Mouse (Mus musculus) intestine, embryonic 15.5 days (tissue): Measurements from ENCODE around the gene Pebp1. TPM values are rescaled to one million over a fixed set of nuclear protein-coding genes. Genes with fewer than 3 reads are reported as not detected.
"Not testable (repeated sequence)": the region's sequence is repeated elsewhere in the genome, so short reads cannot be mapped to it uniquely, and the experiment has no call there.

ENCODE experiments used
- ATAC-seq: fragments of 200-750 bp; cut with Nextera tagmentation; 2 replicates; pipeline ENCODE4 v1.8.0; 2017; ENCODE audit warnings: moderate TSS enrichment, moderate library complexity
- H3K27ac ChIP-seq: fragments of 300-500 bp; sonication (generic); 2 replicates; pipeline ENCODE4 v1.5.1; 2015; ENCODE audit warnings: mild to moderate bottlenecking, inconsistent platforms
- H3K27me3 ChIP-seq: fragments of 300-500 bp; sonication (generic); replicated peaks from 2 replicates; pipeline ENCODE4 v1.6.1; 2015; ENCODE audit warnings: inconsistent platforms
- H3K36me3 ChIP-seq: fragments of 300-500 bp; sonication (generic); 2 replicates; pipeline ENCODE4 v1.6.1; 2015; ENCODE audit warnings: inconsistent platforms
- H3K4me1 ChIP-seq: fragments of 300-500 bp; sonication (generic); replicated peaks from 2 replicates; pipeline ENCODE4 v1.6.1; 2015; ENCODE audit warnings: inconsistent platforms
- H3K4me2 ChIP-seq: fragments of 300-500 bp; sonication (generic); replicated peaks from 2 replicates; pipeline ENCODE4 v1.6.1; 2015; ENCODE audit warnings: mild to moderate bottlenecking, inconsistent platforms
- H3K4me3 ChIP-seq: fragments of 300-500 bp; sonication (generic); replicated peaks from 2 replicates; pipeline ENCODE4 v1.5.1; 2015; ENCODE audit warnings: inconsistent platforms
- H3K9ac ChIP-seq: fragments of 300-500 bp; sonication (generic); 2 replicates; pipeline ENCODE4 v1.6.1; 2015; ENCODE audit warnings: inconsistent platforms
- H3K9me3 ChIP-seq: fragments of 300-500 bp; sonication (generic); 2 replicates; pipeline ENCODE4 v1.6.1; 2016; ENCODE audit warnings: inconsistent platforms
- WGBS: fragments of 180-500 bp; shearing (Covaris S2); methylation state at CpG from one replicate; pipeline ENCODE4 v1.1.7; 2015; 5-methylcytosine and 5-hydroxymethylcytosine counted together
- polyA plus RNA-seq: library from polyadenylated mRNA; unstranded; fragments of >200 nt; fragmentation: Nextera tagmentation; extraction: Ambion mirVana; gene quantifications from 2 replicates; pipeline ENCODE4 v1.2.1, GENCODE M21; 2015

Pebp1 gene
- polyA plus RNA-seq, 1 experiment from 2014 or later: 659 TPM

GRCm38 (mm10) chr5:117304947-117305346 is 17.5 kb upstream of the Pebp1 start:
- no peaks in the 10 kb centered on the region for H3K9me3 ChIP-seq
- 0 out of 2 replicates have a peak, but pooled peaks have one; percentile 5 for ATAC-seq
- H3K4me3 ChIP-seq: no peak overlapping the region
- no peak overlapping the region for H3K27ac ChIP-seq
- no peak overlapping the region for H3K9ac ChIP-seq
- H3K4me1 ChIP-seq: no peaks in the 10 kb centered on the region
- WGBS: 67% methylated on average over 7 of the region's 7 CpGs
- H3K27me3 ChIP-seq: no peaks in the 10 kb centered on the region
- no peak overlapping the region for H3K4me2 ChIP-seq
- no peaks in the 10 kb centered on the region for H3K36me3 ChIP-seq

DNA sequence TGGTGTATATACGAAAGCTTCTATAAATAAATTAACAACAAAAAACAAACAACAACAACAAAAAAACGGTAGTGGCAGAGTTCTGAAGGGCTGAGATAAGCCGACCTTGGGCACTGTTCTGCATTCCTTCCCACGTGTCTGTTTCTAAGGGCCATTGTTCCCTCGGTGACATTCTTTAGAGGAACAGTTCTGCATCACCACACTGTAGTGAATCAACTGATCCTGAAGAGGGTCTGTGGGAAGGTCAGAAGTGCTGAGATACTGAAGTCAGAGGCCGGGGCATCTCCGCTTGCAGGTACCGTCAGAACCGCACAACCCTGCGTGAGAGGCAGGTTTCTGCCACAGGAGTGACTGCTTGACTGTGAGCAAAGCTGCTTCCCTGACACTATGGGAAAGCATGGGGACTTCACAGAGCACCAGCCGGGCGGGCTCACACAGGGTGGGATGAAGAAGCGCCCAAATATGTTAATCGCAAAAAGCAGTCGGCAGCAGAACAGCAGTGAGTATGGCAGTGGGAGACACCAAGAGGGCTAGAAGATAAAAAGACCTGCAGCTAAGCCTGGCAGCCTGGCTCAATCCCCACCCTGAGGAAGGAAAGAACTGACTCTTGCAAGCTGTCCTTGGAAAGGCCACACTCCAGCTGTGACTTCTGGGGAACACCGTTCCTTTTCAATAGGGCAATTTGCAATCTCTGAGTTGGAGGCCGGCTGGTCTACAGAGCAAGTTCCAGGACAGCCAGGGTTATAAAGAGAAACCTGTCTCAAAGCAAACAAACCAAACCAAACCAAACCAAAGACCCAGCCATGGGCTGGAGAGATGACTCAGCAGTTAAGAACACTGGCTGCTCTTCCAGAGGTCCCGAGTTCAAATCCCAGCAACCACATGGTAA is 16.5 kb upstream of the Pebp1 start:
- no peak overlapping the region for H3K9ac ChIP-seq
- no peaks in the 10 kb centered on the region for H3K27me3 ChIP-seq
- H3K4me1 ChIP-seq: no peaks in the 10 kb centered on the region
- H3K4me2 ChIP-seq: no peak overlapping the region
- H3K4me3 ChIP-seq: no peak overlapping the region
- peak; percentile 54; the same call in 1 of the 2 replicates for ATAC-seq
- no peaks in the 10 kb centered on the region for H3K36me3 ChIP-seq
- WGBS: 51% methylated on average over 18 of the region's 18 CpGs
- no peak overlapping the region for H3K27ac ChIP-seq
- H3K9me3 ChIP-seq: no peaks in the 10 kb centered on the region

- no peak overlapping the region for H3K27ac ChIP-seq
- no peak overlapping the region for H3K4me2 ChIP-seq
- H3K27me3 ChIP-seq: no peaks in the 10 kb centered on the region
- no peaks in the 10 kb centered on the region for H3K36me3 ChIP-seq
- 60% methylated on average over 3 of the region's 3 CpGs for WGBS
- H3K9ac ChIP-seq: no peak overlapping the region
- H3K9me3 ChIP-seq: no peaks in the 10 kb centered on the region
- no peak overlapping the region for H3K4me3 ChIP-seq
- H3K4me1 ChIP-seq: no peaks in the 10 kb centered on the region
- ATAC-seq: peak; percentile 56
Measured at GRCm38 (mm10) chr5:117302899-117303298, 15.5 kb upstream of the Pebp1 start.

- no peak overlapping the region for H3K4me3 ChIP-seq
- H3K4me2 ChIP-seq: no peak overlapping the region
- ATAC-seq: no peak
- H3K9me3 ChIP-seq: no peaks in the 10 kb centered on the region
- no peaks in the 10 kb centered on the region for H3K27me3 ChIP-seq
- no peak overlapping the region for H3K27ac ChIP-seq
- no peaks in the 10 kb centered on the region for H3K4me1 ChIP-seq
- WGBS: 89% methylated on average over 8 of the region's 8 CpGs
- no peak overlapping the region for H3K9ac ChIP-seq
- no peaks in the 10 kb centered on the region for H3K36me3 ChIP-seq
Measured at GRCm38 (mm10) chr5:117295011-117295410, 7.6 kb upstream of the Pebp1 start.

- not testable (repeated sequence) for H3K4me3 ChIP-seq, H3K4me2 ChIP-seq, ATAC-seq, H3K27ac ChIP-seq, H3K36me3 ChIP-seq, H3K9ac ChIP-seq, H3K9me3 ChIP-seq, H3K27me3 ChIP-seq, H3K4me1 ChIP-seq
- WGBS: 82% methylated on average over 3 of the region's 3 CpGs
Measured at GRCm38 (mm10) chr5:117293776-117294175, 6.4 kb upstream of the Pebp1 start.

GRCm38 (mm10) chr5:117292547-117292946 is 5.1 kb upstream of the Pebp1 start:
- Histone ChIP-seq H3K27me3 (no peaks in the 10 kb centered on the region), H3K4me3 (no peak overlapping the region), H3K9ac (no peak overlapping the region), H3K36me3 (no peaks in the 10 kb centered on the region), H3K27ac (no peak overlapping the region), H3K4me2 (no peak overlapping the region), H3K4me1 (peaks cover 3% of the 10 kb centered on the region; the same call in 1 of the 2 replicates), H3K9me3 (no peaks in the 10 kb centered on the region)
- ATAC-seq: 0 out of 2 replicates have a peak, but pooled peaks have one; percentile 23
- WGBS: 74% methylated on average over 6 of the region's 6 CpGs

- no peak overlapping the region for H3K9ac ChIP-seq
- no peak overlapping the region for H3K4me3 ChIP-seq
- peaks cover 3% of the 10 kb centered on the region; the same call in 1 of the 2 replicates for H3K4me1 ChIP-seq
- H3K27me3 ChIP-seq: no peaks in the 10 kb centered on the region
- ATAC-seq: no peak
- H3K9me3 ChIP-seq: no peaks in the 10 kb centered on the region
- no peaks in the 10 kb centered on the region for H3K36me3 ChIP-seq
- WGBS: 90% methylated on average over 3 of the region's 3 CpGs
- H3K27ac ChIP-seq: no peak overlapping the region
- H3K4me2 ChIP-seq: no peak overlapping the region
Measured at GRCm38 (mm10) chr5:117291312-117291711, 3.9 kb upstream of the Pebp1 start.

DNA sequence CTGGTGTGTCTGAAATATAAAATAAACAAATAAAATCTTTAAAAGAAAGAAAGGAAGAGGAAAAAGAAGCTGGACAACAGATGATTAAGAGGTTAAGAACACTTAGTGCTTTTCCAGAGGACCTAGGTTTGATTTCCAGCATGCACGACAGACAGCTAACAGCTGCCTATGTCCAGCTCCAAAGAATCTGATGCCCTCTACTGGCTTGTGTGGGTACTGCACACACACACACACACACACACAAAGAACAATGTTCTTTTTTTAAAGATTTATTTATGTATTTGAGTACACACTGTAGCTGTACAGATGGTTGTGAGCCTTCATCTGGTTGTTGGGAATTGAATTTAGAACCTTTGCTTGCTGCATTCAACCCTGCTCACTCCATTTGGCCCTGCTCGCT is 2.7 kb upstream of the Pebp1 start:
- 94% methylated on average over 2 of the region's 2 CpGs for WGBS
- Histone ChIP-seq H3K27ac (no peak overlapping the region), H3K4me3 (no peak overlapping the region), H3K4me2 (no peak overlapping the region), H3K9me3 (no peaks in the 10 kb centered on the region), H3K36me3 (no peaks in the 10 kb centered on the region), H3K9ac (no peak overlapping the region), H3K4me1 (peaks cover 11% of the 10 kb centered on the region), H3K27me3 (no peaks in the 10 kb centered on the region)
- ATAC-seq: no peak

- Histone ChIP-seq H3K27ac (no peak overlapping the region), H3K4me2 (no peak overlapping the region), H3K9ac (no peak overlapping the region), H3K36me3 (peaks cover 3% of the 10 kb centered on the region; the same call in 1 of the 2 replicates), H3K4me1 (peaks cover 16% of the 10 kb centered on the region), H3K4me3 (no peak overlapping the region), H3K9me3 (no peaks in the 10 kb centered on the region), H3K27me3 (no peaks in the 10 kb centered on the region)
- ATAC-seq: no peak
Measured at GRCm38 (mm10) chr5:117289646-117290045, 2.2 kb upstream of the Pebp1 start.

DNA sequence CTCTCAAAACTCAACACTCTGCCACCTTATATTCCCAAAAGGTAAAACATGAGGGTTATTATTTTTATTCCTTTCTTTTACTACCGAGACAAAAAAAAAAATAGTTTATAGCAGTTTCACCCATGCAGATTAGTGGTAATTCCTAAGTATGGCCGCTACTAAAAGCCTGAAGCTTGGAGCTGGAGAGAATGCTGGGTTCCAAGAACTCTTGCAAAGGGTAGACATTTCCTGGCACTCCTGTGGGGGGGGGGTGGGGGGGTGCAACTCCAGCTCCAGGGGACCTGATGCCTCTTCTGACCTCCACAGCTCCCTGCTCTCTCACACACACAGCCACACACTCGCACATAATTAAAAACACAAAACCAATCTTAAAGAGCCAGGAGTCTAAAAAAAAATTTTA is 1.1 kb downstream of the Pebp1 start:
- Histone ChIP-seq H3K4me1 (peaks cover 20% of the 10 kb centered on the region), H3K4me2 (peak overlapping the region; percentile 71), H3K27me3 (no peaks in the 10 kb centered on the region), H3K27ac (no peak overlapping the region), H3K4me3 (peak overlapping the region; percentile 72), H3K9me3 (no peaks in the 10 kb centered on the region), H3K36me3 (peaks cover 16% of the 10 kb centered on the region; the same call in 1 of the 2 replicates), H3K9ac (peak overlapping the region; percentile 77; the same call in 1 of the 2 replicates)
- WGBS: 46% methylated on average over 3 of the region's 3 CpGs
- ATAC-seq: no peak

GRCm38 (mm10) chr5:117285266-117285665 is 2.2 kb downstream of the Pebp1 start:
- no peaks in the 10 kb centered on the region for H3K27me3 ChIP-seq
- WGBS: 85% methylated on average over 4 of the region's 4 CpGs
- no peak for ATAC-seq
- peaks cover 20% of the 10 kb centered on the region for H3K4me1 ChIP-seq
- no peak overlapping the region for H3K27ac ChIP-seq
- H3K9ac ChIP-seq: no peak overlapping the region
- H3K4me2 ChIP-seq: peak overlapping the region; percentile 71; the same call in 1 of the 2 replicates
- H3K36me3 ChIP-seq: peaks cover 16% of the 10 kb centered on the region; the same call in 1 of the 2 replicates
- H3K9me3 ChIP-seq: no peaks in the 10 kb centered on the region
- no peak overlapping the region for H3K4me3 ChIP-seq

DNA sequence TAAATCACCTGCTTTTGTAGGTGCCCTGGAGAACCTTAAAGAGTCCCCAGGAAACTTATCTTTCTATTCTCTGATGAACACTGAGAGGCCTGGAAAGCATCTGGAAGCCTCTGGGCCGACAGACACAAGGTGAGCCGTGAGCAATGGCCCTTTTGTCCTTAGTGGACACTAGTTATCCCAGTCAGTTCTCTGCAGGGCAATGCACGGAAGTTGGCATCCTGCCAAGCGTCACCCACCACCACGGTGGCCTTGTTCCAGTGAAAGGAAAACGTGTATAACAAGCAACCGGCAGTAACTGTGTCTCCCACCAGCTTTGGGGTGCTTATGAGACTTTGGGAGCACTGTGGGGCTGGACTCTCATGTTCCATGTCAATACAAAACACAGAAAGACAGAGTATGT is 2.7 kb downstream of the Pebp1 start:
- H3K9ac ChIP-seq: 0 out of 2 replicates have a peak overlapping the region, but pooled peaks have one; percentile 8
- H3K27ac ChIP-seq: no peak overlapping the region
- WGBS: 62% methylated on average over 7 of the region's 7 CpGs
- no peaks in the 10 kb centered on the region for H3K9me3 ChIP-seq
- H3K27me3 ChIP-seq: no peaks in the 10 kb centered on the region
- H3K36me3 ChIP-seq: peaks cover 16% of the 10 kb centered on the region; the same call in 1 of the 2 replicates
- H3K4me3 ChIP-seq: no peak overlapping the region
- H3K4me1 ChIP-seq: peaks cover 22% of the 10 kb centered on the region
- H3K4me2 ChIP-seq: no peak overlapping the region
- no peak for ATAC-seq

DNA sequence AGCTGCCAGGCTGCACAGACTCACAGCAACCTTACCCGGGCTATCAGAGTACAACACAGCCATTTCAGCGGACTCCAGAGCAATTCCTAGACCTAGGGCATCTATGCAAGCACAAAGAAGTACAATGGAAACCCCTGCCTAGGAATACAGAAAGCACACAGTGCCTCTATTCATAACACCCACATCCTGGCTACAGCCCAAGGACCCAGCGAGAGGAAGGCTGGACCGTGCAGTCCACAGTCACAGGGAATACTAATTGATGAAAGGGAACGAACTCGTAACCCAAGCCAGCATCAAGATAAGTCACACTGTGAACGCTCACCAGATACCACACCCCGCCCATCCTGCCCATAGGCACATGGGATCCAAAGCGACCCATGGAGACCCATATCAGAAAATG is 3.4 kb downstream of the Pebp1 start:
- no peak overlapping the region for H3K27ac ChIP-seq
- 78% methylated on average over 9 of the region's 9 CpGs for WGBS
- peaks cover 22% of the 10 kb centered on the region for H3K4me1 ChIP-seq
- H3K9me3 ChIP-seq: no peaks in the 10 kb centered on the region
- H3K9ac ChIP-seq: no peak overlapping the region
- H3K27me3 ChIP-seq: no peaks in the 10 kb centered on the region
- no peak overlapping the region for H3K4me2 ChIP-seq
- H3K4me3 ChIP-seq: no peak overlapping the region
- no peak for ATAC-seq
- peaks cover 16% of the 10 kb centered on the region; the same call in 1 of the 2 replicates for H3K36me3 ChIP-seq
